Mouse (Mus musculus): ENCODE data around the gene S1pr4.

The S1pr4 gene

GRCm38 (mm10) chr10:81493601-81494220 lies 6.2 kb downstream of the S1pr4 start:
- peak; percentile 53 for DNase-seq (ENCODE audit: low read depth)

- DNase-seq (ENCODE audit: low read depth) = no peak
Observed at GRCm38 (mm10) chr10:81492606-81493240, 7.2 kb downstream of the S1pr4 start.

GRCm38 (mm10) chr10:81491018-81491417 lies 8.9 kb downstream of the S1pr4 start:
- no peak for DNase-seq (ENCODE audit: low read depth)

- no peak for DNase-seq (ENCODE audit: low read depth)
Observed at GRCm38 (mm10) chr10:81489941-81490340, 10.0 kb downstream of the S1pr4 start.

- no peak for DNase-seq (ENCODE audit: low read depth)
Observed at GRCm38 (mm10) chr10:81488081-81488480, 11.9 kb downstream of the S1pr4 start.

- DNase-seq (ENCODE audit: low read depth) = no peak
Observed at GRCm38 (mm10) chr10:81486496-81486895, 13.4 kb downstream of the S1pr4 start.

- no peak for DNase-seq (ENCODE audit: low read depth)
Observed at GRCm38 (mm10) chr10:81485479-81486018, 14.4 kb downstream of the S1pr4 start.

GRCm38 (mm10) chr10:81485060-81485449 lies 14.9 kb downstream of the S1pr4 start:
- DNase-seq (ENCODE audit: low read depth) = peak; percentile 61

- no peak for DNase-seq (ENCODE audit: low read depth)
Observed at GRCm38 (mm10) chr10:81484441-81485059, 15.4 kb downstream of the S1pr4 start.

- DNase-seq (ENCODE audit: low read depth) = peak; percentile 80
Observed at GRCm38 (mm10) chr10:81483983-81484382, 15.9 kb downstream of the S1pr4 start.

- peak; percentile 79 for DNase-seq (ENCODE audit: low read depth)
Observed at GRCm38 (mm10) chr10:81482533-81482889, 17.4 kb downstream of the S1pr4 start, which contains the start of gene Celf5. TSS of gene Celf5 (minus strand) at chr10:81482709.

GRCm38 (mm10) chr10:81481605-81482532 lies 18.1 kb downstream of the S1pr4 start:
- DNase-seq (ENCODE audit: low read depth) = no peak

GRCm38 (mm10) chr10:81474461-81474860 lies 25.5 kb downstream of the S1pr4 start:
- DNase-seq (ENCODE audit: low read depth) = no peak

- DNase-seq (ENCODE audit: low read depth) = peak; percentile 74
Observed at GRCm38 (mm10) chr10:81473003-81473451, 26.9 kb downstream of the S1pr4 start.

- DNase-seq (ENCODE audit: low read depth) = no peak
Observed at GRCm38 (mm10) chr10:81472403-81473002, 27.4 kb downstream of the S1pr4 start.

GRCm38 (mm10) chr10:81470454-81470853 lies 29.5 kb downstream of the S1pr4 start:
- DNase-seq (ENCODE audit: low read depth) = peak; percentile 72

- no peak for DNase-seq (ENCODE audit: low read depth)
Observed at GRCm38 (mm10) chr10:81469253-81469652, 30.7 kb downstream of the S1pr4 start.

- DNase-seq (ENCODE audit: low read depth) = no peak
Observed at GRCm38 (mm10) chr10:81467670-81468235, 32.2 kb downstream of the S1pr4 start.

GRCm38 (mm10) chr10:81466881-81467280 lies 33.1 kb downstream of the S1pr4 start:
- DNase-seq (ENCODE audit: low read depth) = no peak

- no peak for DNase-seq (ENCODE audit: low read depth)
Observed at GRCm38 (mm10) chr10:81466066-81466465, 33.9 kb downstream of the S1pr4 start.

GRCm38 (mm10) chr10:81465265-81465645 lies 34.7 kb downstream of the S1pr4 start:
- no peak for DNase-seq (ENCODE audit: low read depth)

All from naive thymus-derived CD4-positive, alpha-beta T cell, adult 2 months (primary cell).